Mouse (Mus musculus): ENCODE measurements around the gene Sntg2. TPM values are rescaled to one million over a fixed set of nuclear protein-coding genes. Genes with fewer than 3 reads are reported as not detected.

Gene Sntg2
- total and polyA plus RNA-seq, 3 experiments = not detected

DNA sequence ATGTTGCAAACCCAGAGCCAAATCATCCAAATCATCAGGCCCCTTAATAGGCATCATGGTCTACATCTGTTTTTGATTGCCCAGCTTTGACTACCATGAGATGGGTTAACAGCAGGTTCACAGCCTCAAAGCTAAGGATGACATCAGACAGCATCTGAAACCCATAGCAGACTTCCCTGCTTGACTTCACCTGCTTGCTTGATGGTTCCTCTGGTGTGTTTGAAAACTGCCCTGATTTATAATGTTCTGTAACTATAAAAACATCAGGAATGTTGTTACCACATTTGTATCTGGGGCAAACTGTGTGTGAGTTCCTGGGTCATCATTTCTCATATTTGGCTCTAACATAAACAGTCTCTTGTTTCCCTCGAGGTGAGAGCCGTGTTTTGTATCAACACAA, 55.2 kb downstream of the Sntg2 start:
- no peak for TF ChIP-seq ETS1 (conservative IDR thresholded peaks at IDR 0.05; ENCODE audit: low read depth, low read length)
- TF ChIP-seq ZC3H11A (IDR thresholded peaks at IDR 0.05; ENCODE audit: low read depth, low read length) = no peak
- TF ChIP-seq POLR2AphosphoS2 (IDR thresholded peaks at IDR 0.05; ENCODE audit: low read depth, low read length) = no peak
- no peak for TF ChIP-seq TBP (conservative IDR thresholded peaks at IDR 0.05; ENCODE audit: low read depth, low read length)
- no peak for TF ChIP-seq MEF2A (IDR thresholded peaks at IDR 0.05; ENCODE audit: borderline replicate concordance, low read depth, low read length)
- TF ChIP-seq UBTF (IDR thresholded peaks at IDR 0.05; ENCODE audit: low read depth, low read length) = no peak
- TF ChIP-seq ZNF384 (IDR thresholded peaks at IDR 0.05; ENCODE audit: low read depth, low read length) = no peak
- Histone ChIP-seq H3K4me2 (ENCODE audit: insufficient read depth, low read depth, poor library complexity, severe bottlenecking) (no peak overlapping the region), H3K4me3 (replicated peaks in 1 of 3; ENCODE audit: low read depth in 2 of 3, low read length in 2 of 3, poor library complexity in 1 of 3) (no peak overlapping the region), H3K36me3 (replicated peaks in 1 of 2; ENCODE audit: control insufficient read depth in 1 of 2, insufficient read depth in 1 of 2, low read length in 1 of 2) (no peaks in the 10 kb centered on the region), H3K27me3 (replicated peaks) (no peaks in the 10 kb centered on the region), H3K9me3 (replicated peaks; ENCODE audit: low read length) (no peaks in the 10 kb centered on the region), H3K9ac (ENCODE audit: insufficient read depth, low read depth) (no peak overlapping the region), H3K4me1 (ENCODE audit: control insufficient read depth in 1 of 2, insufficient read depth in 2 of 2) (peaks cover 0 to 4% of the 10 kb centered on the region in 2 experiments; a peak in 1 of 4 replicates), H3K79me2 (replicated peaks; ENCODE audit: control insufficient read depth, extremely low read depth, insufficient read depth, poor library complexity, severe bottlenecking) (no peaks in the 10 kb centered on the region), H3K27ac (ENCODE audit: insufficient read depth, low read depth) (no peak overlapping the region)
- DNase-seq (ENCODE audit: extremely low read depth) = no peak
- in situ Hi-C loops (cut with MboI; ENCODE audit: low pct_ligation_motif_present, low pct_unique_long_range_greater_than_20kb, low sequenced_read_pairs) (no loop called here), dilution Hi-C loops (cut with MboI; ENCODE audit: extremely low pct_ligation_motif_present, extremely low pct_unique_long_range_greater_than_20kb, low sequenced_read_pairs) (no loop called here)

DNA sequence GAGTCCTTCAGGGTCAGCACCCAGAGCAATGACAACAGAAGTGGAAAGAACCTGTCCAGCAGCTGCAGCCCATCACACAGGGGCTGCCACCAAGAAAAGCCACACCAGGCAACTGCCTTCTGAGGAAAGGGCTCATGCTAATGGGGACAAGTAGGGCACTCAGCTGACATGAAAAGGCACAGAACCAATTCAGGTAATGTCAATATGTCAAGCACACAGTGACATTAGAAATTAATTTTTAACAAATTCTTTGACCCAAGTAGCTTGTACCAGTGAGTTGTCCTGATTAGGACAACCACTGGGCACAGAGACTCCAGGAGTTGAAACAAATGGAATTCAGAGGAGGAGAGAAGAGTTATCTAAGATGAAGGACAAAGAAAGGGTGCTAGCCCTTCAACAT, 60.2 kb downstream of the Sntg2 start:
- no peaks in the 10 kb centered on the region for H3K27me3 ChIP-seq (replicated peaks)
- peaks cover 0 to 4% of the 10 kb centered on the region in 2 experiments; a peak in 1 of 4 replicates for H3K4me1 ChIP-seq (ENCODE audit: control insufficient read depth in 1 of 2, insufficient read depth in 2 of 2)
- DNase-seq (ENCODE audit: extremely low read depth) = no peak
- TF ChIP-seq MAX (IDR thresholded peaks at IDR 0.05; ENCODE audit: low read length) (no peak), TCF12 (IDR thresholded peaks at IDR 0.05; ENCODE audit: low read depth, low read length) (no peak), POLR2A (IDR thresholded peaks at IDR 0.05; ENCODE audit: low read depth, low read length) (no peak), E2F4 (IDR thresholded peaks at IDR 0.05; ENCODE audit: insufficient replicate concordance, low read depth, low read length) (no peak), SIN3A (IDR thresholded peaks at IDR 0.05; ENCODE audit: low read length) (no peak), JUND (conservative IDR thresholded peaks at IDR 0.05; ENCODE audit: low read depth, low read length) (no peak), PAX5 (IDR thresholded peaks at IDR 0.05; ENCODE audit: low read length) (no peak), ZC3H11A (IDR thresholded peaks at IDR 0.05; ENCODE audit: low read depth, low read length) (no peak), MAFK (IDR thresholded peaks at IDR 0.05; ENCODE audit: insufficient replicate concordance, low read length) (no peak)
- dilution Hi-C loops (cut with MboI; ENCODE audit: extremely low pct_ligation_motif_present, extremely low pct_unique_long_range_greater_than_20kb, low sequenced_read_pairs) = no loop called here
- in situ Hi-C loops (cut with MboI; ENCODE audit: low pct_ligation_motif_present, low pct_unique_long_range_greater_than_20kb, low sequenced_read_pairs) = no loop called here
- no peaks in the 10 kb centered on the region for H3K9me3 ChIP-seq (replicated peaks; ENCODE audit: low read length)
- H3K4me3 ChIP-seq (replicated peaks in 1 of 3; ENCODE audit: low read depth in 2 of 3, low read length in 2 of 3, poor library complexity in 1 of 3) = no peak overlapping the region
- no peaks in the 10 kb centered on the region for H3K79me2 ChIP-seq (replicated peaks; ENCODE audit: control insufficient read depth, extremely low read depth, insufficient read depth, poor library complexity, severe bottlenecking)
- H3K9ac ChIP-seq (ENCODE audit: insufficient read depth, low read depth) = no peak overlapping the region
- no peak overlapping the region for H3K4me2 ChIP-seq (ENCODE audit: insufficient read depth, low read depth, poor library complexity, severe bottlenecking)
- H3K36me3 ChIP-seq (replicated peaks in 1 of 2; ENCODE audit: control insufficient read depth in 1 of 2, insufficient read depth in 1 of 2, low read length in 1 of 2) = no peaks in the 10 kb centered on the region
- H3K27ac ChIP-seq (ENCODE audit: insufficient read depth, low read depth) = no peak overlapping the region

All from CH12.LX (cell line).